Mouse (Mus musculus): Measurements from ENCODE around the gene Gm8369. TPM values are rescaled to one million over a fixed set of nuclear protein-coding genes. Genes with fewer than 3 reads are reported as not detected.
"Not testable (repeated sequence)": the region's sequence is repeated elsewhere in the genome, so short reads cannot be mapped to it uniquely, and the experiment has no call there.

Gm8369 gene
- not detected in 2 replicates for polyA plus RNA-seq (2015; fragmentation: Nextera tagmentation; extraction: Ambion mirVana)

GRCm38 (mm10) chr19:11485746-11486145 is at the start of gene Gm8369:
Gene Gm8369, plus strand, starts transcription at chr19:11485938.
- no peaks in the 10 kb centered on the region for H3K4me1 ChIP-seq (replicated peaks)
- no peak for ATAC-seq (replicated peaks; ENCODE audit: insufficient number of reproducible peaks, insufficient read depth, low FRiP score, low read depth)
- no peak within 1 kb of the TSS for H3K9ac ChIP-seq
- no peak within 1 kb of the TSS for H3K27ac ChIP-seq
- H3K27me3 ChIP-seq, result no peaks in the 10 kb centered on the region
- H3K9me3 ChIP-seq (replicated peaks), result no peaks in the 10 kb centered on the region
- no peaks in the 10 kb centered on the region for H3K36me3 ChIP-seq
- WGBS, result 73% methylated on average over 2 of the region's 2 CpGs
- H3K4me2 ChIP-seq, result no peak within 1 kb of the TSS
- H3K4me3 ChIP-seq, result no peak within 1 kb of the TSS

- H3K27me3 ChIP-seq, result no peaks in the 10 kb centered on the region
- no peaks in the 10 kb centered on the region for H3K36me3 ChIP-seq
- ATAC-seq (replicated peaks; ENCODE audit: insufficient number of reproducible peaks, insufficient read depth, low FRiP score, low read depth), result no peak
These were observed 42.4 kb upstream of the Gm8369 start, which contains the start of gene Ms4a4b for GRCm38 (mm10) chr19:11443338-11443737. Gene Ms4a4b, plus strand, starts transcription at chr19:11443553.

GRCm38 (mm10) chr19:11443964-11444363 is 41.8 kb upstream of the Gm8369 start:
- Histone ChIP-seq H3K4me2 (no peak overlapping the region), H3K27ac (no peak overlapping the region), H3K9ac (no peak overlapping the region), H3K4me3 (no peak overlapping the region), H3K9me3 (replicated peaks) (no peaks in the 10 kb centered on the region), H3K4me1 (replicated peaks) (no peaks in the 10 kb centered on the region), H3K27me3 (no peaks in the 10 kb centered on the region), H3K36me3 (no peaks in the 10 kb centered on the region)
- 75% methylated on average over 5 of the region's 5 CpGs for WGBS
- ATAC-seq (replicated peaks; ENCODE audit: insufficient number of reproducible peaks, insufficient read depth, low FRiP score, low read depth), result no peak

More at GRCm38 (mm10) chr19:11443338-11443737, 42.4 kb upstream of the Gm8369 start, which contains the start of gene Ms4a4b:
- no peaks in the 10 kb centered on the region for H3K9me3 ChIP-seq (replicated peaks)
- no peak within 1 kb of the TSS for H3K4me3 ChIP-seq
- no peaks in the 10 kb centered on the region for H3K4me1 ChIP-seq (replicated peaks)
- H3K27ac ChIP-seq, result no peak within 1 kb of the TSS
- no peak within 1 kb of the TSS for H3K4me2 ChIP-seq
- no peak within 1 kb of the TSS for H3K9ac ChIP-seq

- ATAC-seq (replicated peaks; ENCODE audit: insufficient number of reproducible peaks, insufficient read depth, low FRiP score, low read depth), result no peak
- no peak overlapping the region for H3K4me3 ChIP-seq
- 63% methylated on average over 2 of the region's 2 CpGs for WGBS
These were observed 38.5 kb upstream of the Gm8369 start for GRCm38 (mm10) chr19:11447238-11447637.

DNA sequence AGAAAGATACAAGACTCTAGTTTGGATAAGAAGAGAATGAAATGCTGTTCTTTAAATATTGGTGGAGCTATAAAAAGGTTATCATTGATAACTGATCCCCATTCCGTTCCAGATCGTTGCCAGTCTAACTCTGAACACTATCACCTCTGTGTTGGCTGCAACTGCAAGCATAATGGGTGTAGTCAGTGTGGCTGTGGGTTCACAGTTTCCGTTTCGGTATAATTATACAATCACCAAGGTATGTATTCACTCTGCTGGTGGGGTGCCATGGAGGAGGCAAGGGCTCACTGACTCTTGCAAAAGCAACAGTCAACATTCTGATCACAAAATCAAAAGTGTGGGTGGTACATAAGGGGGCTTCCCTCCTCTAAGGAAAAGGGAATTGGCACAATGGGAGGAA is 26.7 kb upstream of the Gm8369 start:
- H3K4me2 ChIP-seq; H3K4me1 ChIP-seq (replicated peaks); H3K4me3 ChIP-seq; H3K36me3 ChIP-seq; H3K9ac ChIP-seq; ATAC-seq (replicated peaks; ENCODE audit: insufficient number of reproducible peaks, insufficient read depth, low FRiP score, low read depth); H3K27ac ChIP-seq; H3K9me3 ChIP-seq (replicated peaks); H3K27me3 ChIP-seq: not testable (repeated sequence)
- 79% methylated on average over 4 of the region's 4 CpGs for WGBS

More at GRCm38 (mm10) chr19:11447238-11447637, 38.5 kb upstream of the Gm8369 start:
- Histone ChIP-seq H3K36me3 (no peaks in the 10 kb centered on the region), H3K27me3 (no peaks in the 10 kb centered on the region), H3K27ac (no peak overlapping the region), H3K4me2 (no peak overlapping the region), H3K9ac (no peak overlapping the region), H3K4me1 (replicated peaks) (no peaks in the 10 kb centered on the region), H3K9me3 (replicated peaks) (no peaks in the 10 kb centered on the region)

DNA sequence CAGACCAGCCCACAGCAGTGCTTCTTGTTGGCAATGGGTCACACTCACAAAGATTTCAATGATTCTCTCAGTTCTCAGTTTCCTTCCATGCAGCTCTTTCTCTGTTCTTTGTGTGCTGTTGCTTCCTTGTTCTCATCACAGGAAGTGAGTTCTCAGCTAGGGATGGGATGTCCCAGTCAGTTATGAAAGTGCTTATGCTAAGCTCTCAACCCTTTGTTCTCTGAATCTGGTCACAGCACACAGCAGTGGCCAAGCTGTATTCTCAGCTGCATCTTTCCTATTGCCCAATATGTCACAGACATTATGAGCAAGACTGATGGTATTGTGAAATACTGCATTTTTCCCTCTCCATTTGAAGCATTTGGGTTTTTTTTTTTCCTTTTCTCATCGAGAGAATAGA is 20.9 kb upstream of the Gm8369 start:
- not testable (repeated sequence) for H3K27ac ChIP-seq; H3K9me3 ChIP-seq (replicated peaks); H3K27me3 ChIP-seq; H3K4me2 ChIP-seq; ATAC-seq (replicated peaks; ENCODE audit: insufficient number of reproducible peaks, insufficient read depth, low FRiP score, low read depth); H3K4me3 ChIP-seq; H3K9ac ChIP-seq; H3K36me3 ChIP-seq; H3K4me1 ChIP-seq (replicated peaks)
- 50% methylated on average over 1 of the region's 1 CpGs for WGBS

DNA sequence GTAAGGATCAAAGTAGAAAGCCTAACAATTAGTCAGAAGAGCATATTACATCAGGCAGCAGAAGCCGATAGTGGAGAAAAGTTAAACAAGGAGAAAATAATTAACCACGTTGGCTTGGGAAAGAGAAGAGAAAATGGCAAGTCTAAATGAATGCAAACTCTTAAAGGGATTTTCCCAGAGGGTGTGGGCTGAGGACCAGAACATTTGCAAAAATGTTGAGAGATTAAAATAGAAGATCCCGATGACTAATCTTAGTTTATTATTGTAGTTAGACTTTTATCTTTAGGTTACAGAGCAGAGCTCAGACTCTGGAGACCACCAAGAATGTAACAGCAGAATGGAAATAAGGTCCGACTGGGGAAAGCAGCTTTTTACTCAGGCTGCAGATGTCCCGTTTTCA is 19.3 kb upstream of the Gm8369 start:
- Histone ChIP-seq H3K27me3 (no peaks in the 10 kb centered on the region), H3K4me3 (no peak overlapping the region), H3K4me1 (replicated peaks) (no peaks in the 10 kb centered on the region), H3K36me3 (no peaks in the 10 kb centered on the region), H3K9ac (no peak overlapping the region), H3K27ac (no peak overlapping the region), H3K9me3 (replicated peaks) (no peaks in the 10 kb centered on the region), H3K4me2 (no peak overlapping the region)
- WGBS, result 64% methylated on average over 5 of the region's 5 CpGs
- no peak for ATAC-seq (replicated peaks; ENCODE audit: insufficient number of reproducible peaks, insufficient read depth, low FRiP score, low read depth)

GRCm38 (mm10) chr19:11468361-11468760 is 17.4 kb upstream of the Gm8369 start:
- H3K4me1 ChIP-seq (replicated peaks); ATAC-seq (replicated peaks; ENCODE audit: insufficient number of reproducible peaks, insufficient read depth, low FRiP score, low read depth); H3K9me3 ChIP-seq (replicated peaks); H3K9ac ChIP-seq; H3K36me3 ChIP-seq; H3K4me3 ChIP-seq; H3K27ac ChIP-seq; H3K27me3 ChIP-seq; H3K4me2 ChIP-seq: not testable (repeated sequence)
- WGBS, result 42% methylated on average over 1 of the region's 1 CpGs

DNA sequence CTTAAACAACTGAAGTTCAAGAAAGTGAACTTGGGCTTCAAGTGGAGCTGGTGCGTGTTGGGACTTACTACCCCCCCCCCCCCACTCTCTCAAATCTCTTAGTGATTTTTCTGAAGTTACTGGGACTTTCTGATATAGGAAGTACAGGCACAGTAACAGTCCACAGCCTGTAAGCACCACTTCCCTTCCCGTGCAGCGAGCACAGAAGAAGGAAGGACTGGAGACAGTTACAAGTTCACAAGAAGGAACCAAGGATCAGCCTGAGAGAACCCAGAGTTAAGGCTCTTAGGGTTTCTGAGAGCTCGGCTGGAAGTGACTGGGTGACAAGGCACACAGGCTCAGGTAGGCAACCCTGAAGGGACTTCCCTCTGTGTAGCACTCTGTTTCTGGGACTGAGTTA is 16.5 kb upstream of the Gm8369 start, which contains the start of gene Ms4a6c:
Gene Ms4a6c (plus strand): TSS at position 152 of the 400 bp plus-strand sequence.
- H3K27ac ChIP-seq; H3K36me3 ChIP-seq; H3K4me1 ChIP-seq (replicated peaks); H3K9me3 ChIP-seq (replicated peaks); ATAC-seq (replicated peaks; ENCODE audit: insufficient number of reproducible peaks, insufficient read depth, low FRiP score, low read depth); H3K27me3 ChIP-seq; H3K4me2 ChIP-seq; H3K9ac ChIP-seq; H3K4me3 ChIP-seq: not testable (repeated sequence)
- WGBS, result 77% methylated on average over 4 of the region's 4 CpGs

DNA sequence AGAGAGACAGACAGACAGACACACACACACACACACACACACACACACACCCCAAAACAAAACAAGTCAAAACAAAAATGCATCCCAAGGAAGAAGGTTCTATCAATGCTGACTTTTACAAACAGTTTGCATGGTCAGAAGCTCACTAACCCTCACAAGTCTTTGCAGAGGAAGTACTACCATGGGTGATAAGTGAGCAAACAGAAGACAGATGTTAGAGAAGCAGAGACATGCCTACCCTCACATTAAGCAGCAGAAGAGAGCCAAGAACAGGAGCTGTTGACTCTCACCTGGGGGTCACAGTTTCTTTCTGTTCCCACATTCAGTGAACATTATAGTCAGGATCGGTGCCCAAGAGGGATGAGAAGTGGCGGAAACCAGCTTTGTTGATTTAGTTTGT is 6.0 kb upstream of the Gm8369 start:
- Histone ChIP-seq H3K9ac (no peak overlapping the region), H3K27ac (no peak overlapping the region), H3K4me3 (no peak overlapping the region), H3K4me2 (no peak overlapping the region), H3K27me3 (no peaks in the 10 kb centered on the region), H3K4me1 (replicated peaks) (no peaks in the 10 kb centered on the region), H3K36me3 (no peaks in the 10 kb centered on the region), H3K9me3 (replicated peaks) (no peaks in the 10 kb centered on the region)
- WGBS, result 70% methylated on average over 2 of the region's 2 CpGs
- no peak for ATAC-seq (replicated peaks; ENCODE audit: insufficient number of reproducible peaks, insufficient read depth, low FRiP score, low read depth)

DNA sequence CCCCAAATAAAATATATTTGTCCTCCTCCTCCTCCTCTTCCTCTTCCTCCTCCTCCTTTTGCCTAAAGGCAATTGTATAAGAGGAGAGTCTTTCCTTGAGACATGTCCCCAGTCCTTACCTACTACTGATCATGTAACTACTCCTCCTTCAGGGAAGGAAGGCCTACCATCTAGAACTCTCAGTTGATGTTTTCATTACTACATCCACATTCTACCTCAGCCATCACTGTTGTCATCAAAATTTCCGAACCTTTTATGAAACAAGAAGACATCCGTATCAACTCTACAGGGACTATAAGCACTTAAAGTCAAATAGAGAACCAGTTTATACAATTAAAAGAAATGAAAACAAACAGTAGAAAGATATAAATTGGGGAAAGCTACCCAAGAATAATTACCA is 3.1 kb upstream of the Gm8369 start:
- no peak overlapping the region for H3K4me3 ChIP-seq
- no peaks in the 10 kb centered on the region for H3K9me3 ChIP-seq (replicated peaks)
- H3K4me1 ChIP-seq (replicated peaks), result no peaks in the 10 kb centered on the region
- H3K4me2 ChIP-seq, result no peak overlapping the region
- no peaks in the 10 kb centered on the region for H3K27me3 ChIP-seq
- no peak overlapping the region for H3K9ac ChIP-seq
- ATAC-seq (replicated peaks; ENCODE audit: insufficient number of reproducible peaks, insufficient read depth, low FRiP score, low read depth), result no peak
- no peak overlapping the region for H3K27ac ChIP-seq
- no peaks in the 10 kb centered on the region for H3K36me3 ChIP-seq
- 70% methylated on average over 2 of the region's 2 CpGs for WGBS

DNA sequence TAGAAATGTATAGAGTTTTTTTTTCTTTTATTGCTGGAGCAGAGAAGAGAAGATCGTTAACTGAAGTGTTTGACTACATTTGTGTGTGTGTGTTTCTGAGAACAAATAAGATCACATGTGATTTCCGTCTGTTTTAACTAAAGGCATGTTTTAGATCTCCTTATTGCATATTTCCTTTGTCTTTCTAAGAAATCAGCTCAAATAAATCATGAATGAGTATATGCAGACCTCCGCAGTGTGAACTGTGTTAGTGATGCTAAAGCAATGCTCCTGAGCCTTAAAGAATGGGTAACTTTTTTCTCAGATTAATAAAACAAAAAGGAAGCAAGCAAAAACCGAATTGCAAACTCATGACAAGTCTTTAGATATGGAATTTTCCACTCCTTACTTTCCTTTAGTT is 1.8 kb upstream of the Gm8369 start:
- H3K36me3 ChIP-seq, result no peaks in the 10 kb centered on the region
- no peak overlapping the region for H3K4me2 ChIP-seq
- no peak overlapping the region for H3K27ac ChIP-seq
- H3K9ac ChIP-seq, result no peak overlapping the region
- H3K4me3 ChIP-seq, result no peak overlapping the region
- no peak for ATAC-seq (replicated peaks; ENCODE audit: insufficient number of reproducible peaks, insufficient read depth, low FRiP score, low read depth)
- no peaks in the 10 kb centered on the region for H3K27me3 ChIP-seq
- no peaks in the 10 kb centered on the region for H3K4me1 ChIP-seq (replicated peaks)
- H3K9me3 ChIP-seq (replicated peaks), result no peaks in the 10 kb centered on the region
- 62% methylated on average over 4 of the region's 4 CpGs for WGBS
